Mouse (Mus musculus): ENCODE data around the gene Irgm2.
"Not testable (repeated sequence)": the region's sequence is repeated elsewhere in the genome, so short reads cannot be mapped to it uniquely, and the experiment has no call there.

The Irgm2 gene

GRCm38 (mm10) chr11:58199229-58200037 lies at the start of gene Irgm2, which contains the start of gene Igtp:
TSS of gene Irgm2 (plus strand) at chr11:58199618.
TSS of gene Igtp (plus strand) at chr11:58199556.
- peak; percentile 45 to 50 for DNase-seq (ENCODE audit: low spot score in 2 of 2)

- no peak for DNase-seq (ENCODE audit: low spot score in 2 of 2)
Observed at GRCm38 (mm10) chr11:58155458-58155857, 44.0 kb upstream of the Irgm2 start.

GRCm38 (mm10) chr11:58156871-58157270 lies 42.5 kb upstream of the Irgm2 start:
- DNase-seq (ENCODE audit: low spot score in 2 of 2): no peak

- DNase-seq (ENCODE audit: low spot score in 2 of 2): no peak
Observed at GRCm38 (mm10) chr11:58165072-58165471, 34.3 kb upstream of the Irgm2 start.

GRCm38 (mm10) chr11:58167822-58168166 lies 31.6 kb upstream of the Irgm2 start:
- DNase-seq (ENCODE audit: low spot score in 2 of 2): no peak

- DNase-seq (ENCODE audit: low spot score in 2 of 2): peak; percentile 83 to 86
Observed at GRCm38 (mm10) chr11:58168167-58168915, 31.1 kb upstream of the Irgm2 start, which contains the start of gene Gemin5. TSS of gene Gemin5 (minus strand) at chr11:58168539.

- DNase-seq (ENCODE audit: low spot score in 2 of 2): no peak
Observed at GRCm38 (mm10) chr11:58169666-58170065, 29.8 kb upstream of the Irgm2 start.

GRCm38 (mm10) chr11:58171459-58172091 lies 27.8 kb upstream of the Irgm2 start, which contains the start of gene Mrpl22:
TSS of gene Mrpl22 (plus strand) at chr11:58171661.
- peak; percentile 95 to 98 for DNase-seq (ENCODE audit: low spot score in 2 of 2)

- peak; percentile 67 to 93 for DNase-seq (ENCODE audit: low spot score in 2 of 2)
Observed at GRCm38 (mm10) chr11:58179563-58179962, 19.9 kb upstream of the Irgm2 start.

- not testable (repeated sequence) for DNase-seq (ENCODE audit: low spot score in 2 of 2)
Observed at GRCm38 (mm10) chr11:58179986-58180385, 19.4 kb upstream of the Irgm2 start.

GRCm38 (mm10) chr11:58180756-58181155 lies 18.7 kb upstream of the Irgm2 start:
- no peak for DNase-seq (ENCODE audit: low spot score in 2 of 2)

- DNase-seq (ENCODE audit: low spot score in 2 of 2): no peak
Observed at GRCm38 (mm10) chr11:58183579-58183978, 15.8 kb upstream of the Irgm2 start.

- DNase-seq (ENCODE audit: low spot score in 2 of 2): no peak
Observed at GRCm38 (mm10) chr11:58189675-58190074, 9.7 kb upstream of the Irgm2 start.

GRCm38 (mm10) chr11:58193326-58193725 lies 6.1 kb upstream of the Irgm2 start:
- DNase-seq (ENCODE audit: low spot score in 2 of 2): peak in 1 of 2 experiments; percentile 17

GRCm38 (mm10) chr11:58193860-58194520 lies 5.4 kb upstream of the Irgm2 start:
- no peak for DNase-seq (ENCODE audit: low spot score in 2 of 2)

GRCm38 (mm10) chr11:58198663-58199062 lies 755 bp upstream of the Irgm2 start:
- no peak for DNase-seq (ENCODE audit: low spot score in 2 of 2)

GRCm38 (mm10) chr11:58200226-58200625 lies 808 bp downstream of the Irgm2 start:
- DNase-seq (ENCODE audit: low spot score in 2 of 2): no peak

GRCm38 (mm10) chr11:58201052-58201451 lies 1.6 kb downstream of the Irgm2 start:
- no peak for DNase-seq (ENCODE audit: low spot score in 2 of 2)

- no peak for DNase-seq (ENCODE audit: low spot score in 2 of 2)
Observed at GRCm38 (mm10) chr11:58210321-58210886, 11.0 kb downstream of the Irgm2 start.

GRCm38 (mm10) chr11:58211062-58211681 lies 11.8 kb downstream of the Irgm2 start:
- DNase-seq (ENCODE audit: low spot score in 2 of 2): no peak

GRCm38 (mm10) chr11:58211682-58212067 lies 12.3 kb downstream of the Irgm2 start:
- DNase-seq (ENCODE audit: low spot score in 2 of 2): no peak
